Mouse (Mus musculus) spleen, adult 12 weeks (tissue): ENCODE data around the gene Slco3a1.

Source experiments
- DNase-seq: peaks from one replicate; pipeline ENCODE4 v3.0.0; 2022; ENCODE audit warnings: low spot score

Gene Slco3a1

DNA sequence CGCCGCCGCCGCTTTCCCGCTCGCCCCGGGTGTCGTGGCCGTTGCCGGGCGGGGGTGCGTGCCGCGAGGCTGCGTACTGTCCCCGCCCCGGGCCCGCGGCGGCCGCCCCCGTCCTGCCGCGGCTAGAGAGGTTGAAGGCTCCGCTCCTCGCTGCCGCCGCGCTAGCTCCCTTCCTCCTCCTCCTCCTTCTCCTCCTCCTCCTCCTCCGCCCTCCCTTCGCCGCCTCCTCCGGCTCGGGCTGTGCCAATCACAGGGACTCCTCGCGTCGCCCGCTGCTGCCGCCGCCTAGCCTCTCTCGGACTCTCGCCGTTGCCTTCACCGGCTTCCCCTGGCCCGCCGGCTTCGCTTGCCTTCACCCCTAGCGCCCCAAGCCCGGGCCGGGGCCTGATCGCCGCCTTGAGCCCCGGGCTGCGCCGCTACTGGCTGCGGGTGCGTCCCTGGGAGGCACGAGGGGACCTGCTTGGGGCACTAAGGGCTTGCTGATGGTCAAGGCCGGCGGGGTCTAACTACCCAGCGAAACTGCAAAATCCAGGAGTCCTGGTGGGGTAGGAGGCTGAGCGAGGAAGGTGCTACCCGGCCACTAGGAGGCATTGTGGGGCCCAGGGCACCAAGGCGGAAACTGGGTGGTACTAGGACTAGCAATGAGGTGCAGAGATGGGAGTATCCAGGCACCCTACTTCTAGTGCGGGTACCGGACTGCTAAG lies at the start of gene Slco3a1:
TSS of gene Slco3a1 (minus strand) at position 173 of the 704 bp plus-strand sequence.
- DNase-seq = peak; percentile 25

DNA sequence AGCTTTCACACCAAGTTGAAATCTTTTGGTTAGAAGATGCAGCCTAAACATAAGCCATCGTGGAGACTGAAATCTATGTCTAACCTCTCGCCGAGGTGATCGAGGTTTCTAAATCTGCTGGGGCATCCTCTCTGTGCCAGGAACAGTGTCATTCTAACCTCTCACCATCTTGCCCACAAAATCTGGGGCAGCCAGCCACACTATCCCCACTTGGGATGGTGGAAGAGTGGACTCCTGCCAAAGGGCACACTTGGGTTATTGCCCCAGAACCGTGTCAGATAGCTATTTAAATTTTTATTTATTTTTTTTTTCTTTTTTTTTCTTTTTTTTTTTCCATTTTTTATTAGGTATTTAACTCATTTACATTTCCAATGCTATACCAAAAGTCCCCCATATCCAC lies 46.4 kb upstream of the Slco3a1 start:
- no peak for DNase-seq

DNA sequence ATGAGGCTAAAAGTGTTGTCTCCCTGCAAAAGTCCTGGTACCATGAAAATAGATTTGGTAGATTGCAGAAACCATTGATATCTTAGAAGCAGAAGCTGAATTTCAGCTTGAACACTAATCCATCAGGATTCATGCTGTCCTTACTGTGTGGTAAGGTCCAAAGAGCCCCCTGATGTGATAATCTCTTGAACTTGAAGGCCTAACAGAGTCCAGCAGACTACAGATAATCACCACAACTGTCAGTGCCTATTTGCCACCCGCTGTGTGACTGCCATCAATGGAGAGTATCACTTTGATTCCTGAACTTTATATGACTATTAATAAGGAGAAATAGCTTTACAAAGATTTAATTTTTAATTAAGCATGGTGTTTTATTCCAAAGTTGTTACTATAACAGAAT lies 24.8 kb upstream of the Slco3a1 start:
- DNase-seq = no peak

DNA sequence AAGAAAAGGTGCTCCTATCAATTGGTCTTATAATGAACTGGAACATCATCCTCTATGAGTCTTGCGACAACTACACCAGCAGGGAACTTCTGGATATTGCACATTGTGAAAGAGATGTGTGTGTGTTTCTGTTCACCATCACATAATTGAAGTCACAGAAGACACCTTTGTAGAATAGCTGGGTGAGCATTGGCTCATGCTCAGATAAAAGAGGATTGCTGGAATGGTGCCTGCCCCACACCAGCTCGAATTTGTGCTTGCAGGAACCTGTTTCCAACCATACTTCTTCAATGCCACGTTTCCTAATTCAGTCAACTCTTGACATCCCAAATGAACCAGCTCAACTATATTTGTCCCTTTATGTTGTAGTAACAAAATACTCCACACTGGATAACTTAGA lies 21.1 kb upstream of the Slco3a1 start:
- DNase-seq = no peak

DNA sequence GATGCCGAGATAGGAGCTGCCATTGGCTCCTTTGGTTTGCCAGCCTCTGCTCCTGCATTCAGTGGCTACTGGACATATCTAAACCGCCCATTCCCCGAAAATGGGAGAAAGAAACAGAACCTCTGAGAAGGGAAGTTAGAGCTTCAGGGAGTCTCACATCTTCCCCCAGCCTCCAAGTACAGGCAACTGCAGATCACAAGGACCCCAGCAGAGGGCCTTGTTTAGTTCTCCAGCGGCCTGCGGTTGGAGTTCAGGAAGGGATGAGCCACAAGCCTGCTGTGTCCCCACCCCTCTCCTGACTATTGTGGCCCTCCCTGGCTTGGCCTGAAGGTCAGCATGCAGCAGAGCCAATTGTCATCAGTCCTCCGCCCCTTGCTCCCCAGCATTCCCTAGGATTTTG lies 836 bp upstream of the Slco3a1 start:
- DNase-seq = no peak

GRCm38 (mm10) chr7:74554041-74554561 lies 479 bp downstream of the Slco3a1 start:
- no peak for DNase-seq

DNA sequence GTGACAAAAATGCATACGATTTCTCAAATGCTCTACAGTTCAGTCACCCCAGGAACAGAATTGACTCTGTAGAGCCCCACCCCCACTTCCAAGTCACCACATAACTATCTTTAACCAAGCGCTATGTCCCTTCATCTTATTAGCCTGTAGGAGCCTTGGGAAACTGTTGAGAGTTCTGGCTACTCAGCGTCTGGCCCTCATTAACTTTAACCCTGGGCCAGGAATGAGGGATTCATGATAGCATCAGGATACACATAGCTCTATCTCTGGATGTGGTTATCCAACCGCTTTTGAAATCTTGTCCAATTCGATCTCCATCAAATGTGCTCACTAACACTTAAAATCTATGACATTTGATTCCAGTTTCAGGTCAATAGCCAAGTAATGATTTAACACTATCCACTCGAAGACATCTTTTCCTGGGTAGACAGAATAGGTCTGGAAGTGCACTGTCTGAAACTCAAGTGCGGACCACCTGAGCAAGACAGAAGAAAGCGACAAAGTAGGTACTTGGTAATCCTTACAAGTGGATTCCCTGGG lies 1.4 kb downstream of the Slco3a1 start:
- DNase-seq = no peak

GRCm38 (mm10) chr7:74552546-74552945 lies 2.0 kb downstream of the Slco3a1 start:
- DNase-seq = no peak

GRCm38 (mm10) chr7:74552000-74552358 lies 2.6 kb downstream of the Slco3a1 start:
- DNase-seq = no peak

DNA sequence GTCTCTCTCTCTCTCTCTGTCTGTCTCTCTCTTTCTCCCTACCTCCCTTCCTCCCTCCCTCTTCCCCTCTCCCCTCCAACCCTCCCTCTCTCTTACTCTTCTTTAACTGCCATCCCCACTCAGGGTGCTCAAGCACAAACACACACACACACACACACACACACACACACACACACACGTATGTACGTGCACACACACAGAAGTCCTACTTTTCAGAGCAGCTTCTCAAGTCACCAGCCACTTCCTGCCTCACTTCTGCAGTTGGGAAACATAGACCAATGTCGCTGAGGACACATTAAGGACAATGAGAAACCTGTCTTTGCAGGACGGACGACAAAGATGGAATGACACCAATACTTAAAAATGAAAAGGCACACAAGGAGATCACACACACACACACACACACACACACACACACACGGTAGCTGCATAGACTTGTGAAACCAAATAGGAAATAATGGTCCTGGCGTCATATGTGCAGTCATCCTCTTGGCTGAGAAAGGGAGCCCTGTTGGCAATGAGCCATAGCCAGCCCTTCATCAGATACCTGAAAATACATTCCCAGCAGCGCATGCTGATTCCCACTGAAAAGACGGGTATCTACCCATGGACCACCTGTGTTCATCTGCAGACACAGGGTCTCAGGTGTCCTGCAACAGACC lies 3.1 kb downstream of the Slco3a1 start:
- no peak for DNase-seq

- no peak for DNase-seq
These were observed 4.9 kb downstream of the Slco3a1 start for GRCm38 (mm10) chr7:74549686-74550085.

- DNase-seq = no peak
These were observed 5.5 kb downstream of the Slco3a1 start for GRCm38 (mm10) chr7:74549013-74549582.

- DNase-seq = no peak
These were observed 7.9 kb downstream of the Slco3a1 start for GRCm38 (mm10) chr7:74546691-74547090.

DNA sequence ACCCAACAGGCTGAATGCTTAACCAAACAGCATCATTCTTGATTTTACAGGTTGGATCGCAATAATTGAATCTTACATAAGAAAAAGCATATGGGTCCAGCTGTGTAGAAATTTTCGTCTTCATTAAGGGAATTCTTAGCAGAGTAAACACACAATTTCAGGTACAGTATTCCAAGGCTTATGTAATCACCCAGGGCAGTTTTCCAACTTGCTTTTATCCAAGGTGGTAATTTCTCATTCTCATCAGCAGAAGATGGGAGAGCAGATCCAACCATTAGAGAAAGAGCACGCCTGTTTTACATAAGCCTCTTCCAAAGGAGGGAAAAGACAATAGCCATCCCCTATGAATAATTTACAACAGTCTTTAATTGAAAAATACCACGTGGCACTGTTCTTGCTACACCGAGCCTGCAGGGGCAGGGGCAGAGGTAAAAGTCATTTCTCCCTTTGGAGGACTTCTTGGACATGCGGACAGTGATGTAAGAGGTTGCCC lies 9.0 kb downstream of the Slco3a1 start:
- DNase-seq = no peak

- DNase-seq = no peak
These were observed 10.3 kb downstream of the Slco3a1 start for GRCm38 (mm10) chr7:74544306-74544705.

- no peak for DNase-seq
These were observed 12.6 kb downstream of the Slco3a1 start for GRCm38 (mm10) chr7:74541958-74542357.

DNA sequence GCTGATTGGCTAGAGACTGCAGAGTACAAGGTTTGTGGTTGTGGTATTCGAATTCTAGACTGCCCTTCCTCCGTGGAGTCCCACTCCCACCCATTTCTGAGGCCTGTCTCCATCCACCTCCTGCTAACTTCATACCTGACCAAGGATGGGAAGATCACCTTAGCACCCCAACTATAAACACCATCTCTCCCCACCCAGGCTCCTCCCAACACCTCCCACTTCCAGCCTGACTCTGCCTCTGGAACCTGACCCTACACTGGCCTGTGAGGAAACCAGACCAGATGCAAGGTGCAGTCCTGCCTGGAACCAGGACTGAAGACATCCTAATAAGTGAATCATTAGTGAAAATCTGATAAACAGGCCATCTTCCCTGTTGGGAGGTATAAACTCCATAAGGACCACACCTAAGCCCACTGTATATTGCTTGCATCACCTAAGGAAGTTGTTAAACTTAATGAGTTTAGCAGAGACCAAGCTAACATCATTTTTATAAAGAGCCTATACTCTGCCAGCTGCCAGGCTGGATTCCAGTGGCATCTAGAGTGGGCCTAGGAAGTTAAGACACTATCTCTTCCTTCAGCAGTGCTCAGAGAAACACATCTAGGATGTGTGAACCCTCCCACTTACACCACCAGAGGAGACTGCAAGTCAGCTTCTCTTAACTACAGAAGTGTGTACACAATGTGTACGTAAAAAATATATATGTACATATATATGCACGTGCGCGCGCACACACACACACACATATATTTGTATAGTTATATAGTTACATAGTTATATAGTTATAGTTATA lies 13.5 kb downstream of the Slco3a1 start:
- DNase-seq = no peak

- no peak for DNase-seq
These were observed 18.4 kb downstream of the Slco3a1 start for GRCm38 (mm10) chr7:74536186-74536585.

GRCm38 (mm10) chr7:74531468-74532097 lies 23.0 kb downstream of the Slco3a1 start:
- no peak for DNase-seq

GRCm38 (mm10) chr7:74529877-74530276 lies 24.7 kb downstream of the Slco3a1 start:
- DNase-seq = no peak

DNA sequence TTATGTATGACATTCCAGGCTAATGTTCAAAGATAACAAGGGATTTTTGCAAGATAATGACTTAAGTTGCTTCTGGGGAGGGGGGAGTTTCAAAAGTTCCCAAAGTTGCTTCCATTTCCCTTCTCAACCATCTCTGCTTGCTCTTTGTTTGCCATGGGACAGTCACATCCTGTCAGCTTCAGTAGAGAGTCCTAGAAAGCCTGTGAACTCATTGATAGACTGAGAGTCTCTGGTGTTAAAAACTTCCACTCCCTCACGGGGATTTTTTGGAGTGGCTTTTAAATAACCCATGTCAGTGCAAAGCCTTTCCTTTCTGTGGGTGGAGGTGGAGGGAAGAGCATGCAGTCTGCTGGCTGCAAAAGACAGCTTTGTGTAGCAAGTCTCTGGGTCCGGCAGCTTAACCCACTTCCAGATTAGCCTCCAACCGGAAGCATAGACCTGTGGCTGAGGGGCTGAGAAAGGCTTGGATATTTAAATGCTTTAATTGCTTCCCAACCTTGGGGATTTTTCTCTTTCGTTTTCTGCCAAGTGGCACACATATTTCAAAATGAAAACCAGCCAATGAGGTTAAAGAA lies 25.3 kb downstream of the Slco3a1 start:
- DNase-seq = no peak
